In genomic region chr1:130716218-130716512, GRCm38 (mm10) we compare ENCODE assay signal across 8 mouse cellular contexts. TPM values are rescaled to one million over a fixed set of nuclear protein-coding genes. Genes with fewer than 3 reads are reported as not detected.
DNase-seq lines count a peak whose midpoint lies in the region; ATAC-seq lines count a peak whose summit lies in the region.

No protein-coding gene starts in this region.

- no peaks in the 10 kb centered on the region for H3K9me3 ChIP-seq in forebrain, embryonic 12.5 days
- no peaks in the 10 kb centered on the region for H3K9me3 ChIP-seq in liver, embryonic 12.5 days (replicated peaks)
- no peaks in the 10 kb centered on the region for H3K9me3 ChIP-seq in stomach, embryonic 15.5 days

- H3K27ac ChIP-seq in forebrain, embryonic 12.5 days = peak overlapping the region; percentile 47
- peak overlapping the region; percentile 92 for H3K27ac ChIP-seq in liver, embryonic 12.5 days
- H3K27ac ChIP-seq in stomach, embryonic 15.5 days = peak overlapping the region; percentile 87

- peaks cover 6% of the 10 kb centered on the region; the same call in 1 of the 2 replicates for H3K36me3 ChIP-seq in forebrain, embryonic 12.5 days (replicated peaks)
- peaks cover 38% of the 10 kb centered on the region for H3K36me3 ChIP-seq in liver, embryonic 12.5 days
- H3K36me3 ChIP-seq in stomach, embryonic 15.5 days = no peaks in the 10 kb centered on the region

- peak overlapping the region; percentile 95 for H3K9ac ChIP-seq in forebrain, embryonic 12.5 days
- H3K9ac ChIP-seq in liver, embryonic 12.5 days = peak overlapping the region; percentile 95
- peak overlapping the region; percentile 99 for H3K9ac ChIP-seq in stomach, embryonic 15.5 days

- DNase-seq in ovary, postnatal 14 days (ENCODE audit: low spot score) = peak; percentile 20
- DNase-seq in ovary, postnatal 36 days (ENCODE audit: low spot score) = no peak
- no peak for DNase-seq in T-cell, adult 2 months (ENCODE audit: low spot score)
- DNase-seq in cerebellum, postnatal 4 days (ENCODE audit: low spot score in 2 of 2) = no peak
- no peak for DNase-seq in layer of hippocampus, adult 8-10 months (ENCODE audit: low spot score in 2 of 2)

- no peaks in the 10 kb centered on the region for H3K27me3 ChIP-seq in forebrain, embryonic 12.5 days
- H3K27me3 ChIP-seq in liver, embryonic 12.5 days (replicated peaks) = no peaks in the 10 kb centered on the region
- H3K27me3 ChIP-seq in stomach, embryonic 15.5 days (replicated peaks) = no peaks in the 10 kb centered on the region

- peak overlapping the region; percentile 98 for H3K4me2 ChIP-seq in forebrain, embryonic 12.5 days
- H3K4me2 ChIP-seq in liver, embryonic 12.5 days = peak overlapping the region; percentile 86
- H3K4me2 ChIP-seq in stomach, embryonic 15.5 days = peak overlapping the region; percentile 94

- peak; percentile 18 for ATAC-seq in forebrain, embryonic 12.5 days (ENCODE audit: low FRiP score)
- peak; percentile 21 for ATAC-seq in liver, embryonic 12.5 days
- no peak for ATAC-seq in stomach, embryonic 15.5 days (ENCODE audit: insufficient read depth, low FRiP score, low read depth)

- H3K4me3 ChIP-seq in forebrain, embryonic 12.5 days (replicated peaks) = peak overlapping the region; percentile 87
- H3K4me3 ChIP-seq in liver, embryonic 12.5 days = peak overlapping the region; percentile 84
- H3K4me3 ChIP-seq in stomach, embryonic 15.5 days (replicated peaks) = peak overlapping the region; percentile 95

- WGBS in forebrain, embryonic 12.5 days = 0% methylated on average over 3 of the region's 3 CpGs
- 1% methylated on average over 3 of the region's 3 CpGs for WGBS in liver, embryonic 12.5 days (ENCODE audit: insufficient replicate concordance)
- WGBS in stomach, embryonic 15.5 days = 0% methylated on average over 3 of the region's 3 CpGs

- H3K4me1 ChIP-seq in forebrain, embryonic 12.5 days = peaks cover 25% of the 10 kb centered on the region
- H3K4me1 ChIP-seq in liver, embryonic 12.5 days = peaks cover 48% of the 10 kb centered on the region
- peaks cover 6% of the 10 kb centered on the region; the same call in 1 of the 2 replicates for H3K4me1 ChIP-seq in stomach, embryonic 15.5 days

RNA-seq across cellular contexts. Expression of gene Gm29427, which starts 0.6 kb away (rescaled TPM):
- polyA plus RNA-seq in forebrain, embryonic 12.5 days (2016; fragmentation: Nextera tagmentation; extraction: Ambion mirVana) = not detected in 2 replicates
- not detected in 2 replicates for polyA plus RNA-seq in liver, embryonic 12.5 days (2016; fragmentation: Nextera tagmentation; extraction: Ambion mirVana)
- not detected in 2 replicates for polyA plus RNA-seq in stomach, embryonic 15.5 days (2015; fragmentation: Nextera tagmentation; extraction: Ambion mirVana)
- under 1 TPM in 1 of 4 experiments, not detected in 3; 0.29 TPM for total RNA-seq in layer of hippocampus, adult 8-10 months (2022)

RNA-seq across cellular contexts. Expression of gene Yod1, which starts 1.0 kb away (rescaled TPM):
- polyA plus RNA-seq in forebrain, embryonic 12.5 days (2016; fragmentation: Nextera tagmentation; extraction: Ambion mirVana) = 18.0 and 18.9 TPM in 2 replicates
- 49.3 and 49.7 TPM in 2 replicates for polyA plus RNA-seq in liver, embryonic 12.5 days (2016; fragmentation: Nextera tagmentation; extraction: Ambion mirVana)
- 14.1 and 15.1 TPM in 2 replicates for polyA plus RNA-seq in stomach, embryonic 15.5 days (2015; fragmentation: Nextera tagmentation; extraction: Ambion mirVana)
- 10 to 100 TPM; 15.4 to 19.2 (median 17.2) TPM for total RNA-seq in layer of hippocampus, adult 8-10 months (2022)

RNA-seq across cellular contexts. Expression of gene Pfkfb2, which starts 12.9 kb away (rescaled TPM):
- polyA plus RNA-seq in forebrain, embryonic 12.5 days (2016; fragmentation: Nextera tagmentation; extraction: Ambion mirVana) = 14.0 and 14.3 TPM in 2 replicates
- polyA plus RNA-seq in liver, embryonic 12.5 days (2016; fragmentation: Nextera tagmentation; extraction: Ambion mirVana) = 7.1 and 9.0 TPM in 2 replicates
- polyA plus RNA-seq in stomach, embryonic 15.5 days (2015; fragmentation: Nextera tagmentation; extraction: Ambion mirVana) = 10.1 and 10.9 TPM in 2 replicates
- 10 to 100 TPM; 46.1 to 48.5 (median 48.2) TPM for total RNA-seq in layer of hippocampus, adult 8-10 months (2022)

RNA-seq across cellular contexts. Expression of gene AA986860, which starts 15.6 kb away (rescaled TPM):
- polyA plus RNA-seq in forebrain, embryonic 12.5 days (2016; fragmentation: Nextera tagmentation; extraction: Ambion mirVana) = 0.33 and 0.45 TPM in 2 replicates
- polyA plus RNA-seq in liver, embryonic 12.5 days (2016; fragmentation: Nextera tagmentation; extraction: Ambion mirVana) = 8.0 and 8.5 TPM in 2 replicates
- polyA plus RNA-seq in stomach, embryonic 15.5 days (2015; fragmentation: Nextera tagmentation; extraction: Ambion mirVana) = 32.3 and 36.7 TPM in 2 replicates
- total RNA-seq in layer of hippocampus, adult 8-10 months (2022) = 1 to 10 TPM; 1.4 to 2.2 (median 1.5) TPM

RNA-seq across cellular contexts. Expression of gene C4bp, which starts 54.7 kb away (rescaled TPM):
- polyA plus RNA-seq in forebrain, embryonic 12.5 days (2016; fragmentation: Nextera tagmentation; extraction: Ambion mirVana) = not detected in 2 replicates
- 0.35 and 0.38 TPM in 2 replicates for polyA plus RNA-seq in liver, embryonic 12.5 days (2016; fragmentation: Nextera tagmentation; extraction: Ambion mirVana)
- polyA plus RNA-seq in stomach, embryonic 15.5 days (2015; fragmentation: Nextera tagmentation; extraction: Ambion mirVana) = 0.90 and 1.2 TPM in 2 replicates
- 1 to 10 TPM in 1 of 4 experiments, under 1 TPM in 3; 0.53 to 1.2 (median 0.86) TPM for total RNA-seq in layer of hippocampus, adult 8-10 months (2022)
